Mouse (Mus musculus) right cerebral cortex, adult 18-20 months (tissue): ENCODE data around the gene Asxl1.
A peak's percentile ranks its signal among the peaks of the same experiment; 100 is the strongest.

Experiments used
- DNase-seq: peaks from one replicate; pipeline ENCODE4 v3.0.0; 2022; ENCODE audit warnings: mixed read lengths

Asxl1 gene

DNA sequence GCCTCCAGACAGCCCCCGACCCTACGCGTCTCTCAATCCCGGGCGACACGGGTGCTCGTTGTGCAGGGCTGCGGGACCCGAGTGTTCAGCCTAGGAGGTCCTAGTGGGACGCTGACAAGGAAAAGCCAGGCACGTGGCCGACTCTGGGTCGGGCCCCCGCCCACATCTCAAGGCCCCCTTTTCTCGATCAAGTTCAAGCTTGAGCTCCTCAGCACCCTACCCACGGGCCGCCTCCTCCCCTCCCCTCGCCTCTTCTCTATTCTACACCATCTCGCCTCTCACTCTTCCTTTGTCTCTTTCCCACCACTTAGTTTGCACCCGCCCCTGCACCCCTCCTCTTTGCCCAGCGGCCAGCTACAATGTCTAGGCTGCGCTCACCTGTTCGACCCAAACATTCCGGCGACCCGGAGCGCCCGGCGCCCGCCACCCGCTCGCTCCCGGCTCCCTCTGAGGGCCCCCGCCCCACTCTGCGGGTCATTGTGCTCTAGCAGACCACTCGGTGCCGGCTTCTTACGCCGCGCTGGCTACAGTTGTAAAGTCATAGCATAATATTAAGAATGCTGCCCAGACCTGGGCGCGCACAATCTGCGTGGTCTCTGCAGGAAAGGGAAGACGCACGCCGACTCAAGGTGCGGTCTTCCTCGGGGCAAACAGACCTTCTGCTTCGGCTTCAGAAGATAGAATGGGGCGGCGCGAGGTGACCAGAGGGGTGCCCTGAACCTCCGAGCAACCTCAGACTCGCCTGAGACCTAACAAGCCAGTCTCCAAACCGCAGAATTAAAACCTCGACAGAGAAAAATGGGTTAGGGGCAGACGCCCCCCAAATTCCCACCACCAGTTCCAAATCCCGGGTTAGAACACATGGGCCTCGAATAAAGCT lies 99.7 kb downstream of the Asxl1 start:
- DNase-seq, result no peak

DNA sequence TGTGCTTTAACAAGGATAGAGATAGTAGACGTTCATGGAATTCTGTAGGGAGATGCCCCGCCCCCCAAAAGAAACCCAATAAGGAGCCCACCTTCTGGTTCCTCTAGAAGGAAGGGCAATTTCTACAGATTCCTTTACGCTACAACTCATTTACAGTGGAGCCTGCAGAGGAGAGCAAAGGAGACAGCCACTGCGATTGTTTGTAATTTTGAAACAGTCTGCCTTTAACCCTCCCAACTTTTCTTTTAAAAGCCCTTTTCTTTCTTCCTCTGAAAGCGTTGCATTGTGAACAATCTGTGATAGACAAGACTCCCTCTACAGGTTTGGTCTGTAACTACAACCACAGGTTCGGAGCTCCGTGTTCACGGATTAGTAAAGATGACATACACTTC lies 100.4 kb downstream of the Asxl1 start:
- peak; percentile 72 for DNase-seq

DNA sequence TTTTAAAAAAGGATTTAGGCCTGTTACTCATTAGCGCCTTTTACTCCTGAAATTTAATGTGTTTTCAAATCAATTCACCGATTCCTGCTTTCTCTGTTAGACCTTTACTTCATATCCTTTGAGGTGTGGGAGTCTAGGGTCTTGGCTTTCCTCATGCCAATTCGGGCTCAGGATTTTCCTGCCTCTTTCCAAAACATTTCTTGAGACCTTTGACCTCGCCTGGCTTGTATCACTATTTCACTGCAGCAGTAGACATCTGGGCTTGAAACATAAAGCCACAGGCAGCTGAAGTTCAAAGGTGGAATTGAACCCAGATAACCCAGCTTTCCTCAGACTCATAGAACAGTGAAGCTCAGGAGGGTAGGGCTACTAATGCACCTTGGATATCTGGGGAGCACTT lies 100.8 kb downstream of the Asxl1 start:
- DNase-seq, result no peak

DNA sequence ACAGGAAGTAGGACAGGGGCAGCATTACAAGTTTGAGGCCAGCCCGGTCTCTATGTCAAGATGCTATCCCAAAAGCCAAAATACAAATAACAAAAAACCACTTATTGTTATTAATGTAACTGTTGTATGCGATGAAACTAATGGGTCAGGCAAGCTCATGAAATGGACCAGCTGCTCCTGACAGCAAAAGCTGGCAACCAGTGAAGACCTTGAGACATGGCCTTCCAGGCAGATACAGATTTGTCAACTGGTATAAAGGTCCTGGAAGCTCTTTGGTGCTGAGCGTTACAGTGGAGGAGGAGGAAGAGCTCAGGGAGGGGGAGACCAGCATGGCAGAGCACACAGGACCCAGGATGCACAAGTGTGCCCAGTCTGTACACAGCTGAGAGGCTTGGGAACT lies 102.1 kb downstream of the Asxl1 start:
- DNase-seq, result no peak

DNA sequence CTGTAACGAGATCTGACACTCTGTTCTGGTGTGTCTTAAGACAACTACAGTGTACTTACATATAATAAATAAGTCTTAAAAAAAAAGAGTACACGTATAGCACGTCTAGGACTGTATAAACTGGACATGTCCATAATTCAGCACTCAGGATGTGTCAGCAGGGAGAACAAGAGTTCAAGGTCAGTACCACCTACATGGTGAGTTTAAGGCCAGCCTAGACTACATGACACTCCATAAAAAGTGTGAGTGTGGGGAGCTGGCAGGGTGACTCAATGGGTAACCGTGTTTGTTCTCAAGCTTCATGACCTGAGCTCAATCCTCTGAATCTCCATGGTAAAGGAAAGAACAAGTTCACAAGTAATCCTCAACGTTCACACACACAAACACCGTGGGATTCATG lies 102.9 kb downstream of the Asxl1 start:
- DNase-seq, result no peak
